Mouse (Mus musculus): Measurements from ENCODE around the gene Fam32a. TPM values are rescaled to one million over a fixed set of nuclear protein-coding genes. Genes with fewer than 3 reads are reported as not detected.

The Fam32a gene
- polyA plus RNA-seq, 1 experiment from 2014 or later, result 77.6 TPM

DNA sequence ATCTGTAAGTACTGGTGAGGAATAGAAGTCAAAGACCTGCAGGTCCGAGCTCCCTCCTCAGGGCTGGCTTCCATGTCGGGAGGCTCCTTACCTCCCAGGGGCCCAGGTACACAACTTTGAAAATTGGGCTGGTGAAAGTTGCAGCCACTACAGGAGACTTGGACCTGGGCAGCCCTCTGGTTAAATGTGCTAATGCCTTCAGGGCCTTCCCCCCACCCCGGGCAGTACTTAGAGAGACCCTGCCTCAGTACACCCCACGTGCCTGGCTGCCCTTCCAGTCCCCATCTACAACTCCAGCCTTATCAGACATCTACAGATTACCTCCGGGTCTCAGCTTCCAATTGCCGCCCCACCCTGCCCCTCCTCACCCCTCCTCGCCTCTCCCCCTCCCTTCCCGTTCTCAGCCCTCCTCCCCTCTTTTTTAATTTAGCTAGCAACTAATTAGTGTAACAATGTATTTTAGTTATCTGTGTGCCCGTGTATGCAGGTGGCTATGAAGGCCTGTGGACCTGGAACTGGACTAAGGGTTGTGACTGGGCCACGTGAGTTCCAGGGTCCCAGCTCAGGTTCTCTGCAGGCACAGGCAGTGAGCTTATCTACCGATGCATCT is 51.6 kb downstream of the Fam32a start:
- WGBS, result 81% methylated on average over 11 of the region's 11 CpGs
- Histone ChIP-seq H3K9me3 (no peaks in the 10 kb centered on the region), H3K27ac (no peak overlapping the region), H3K27me3 (ENCODE audit: poor library complexity, severe bottlenecking) (no peaks in the 10 kb centered on the region), H3K36me3 (replicated peaks) (no peaks in the 10 kb centered on the region), H3K4me1 (no peaks in the 10 kb centered on the region), H3K4me3 (no peak overlapping the region)
- no peak for DNase-seq (ENCODE audit: extremely low spot score, low spot score)

DNA sequence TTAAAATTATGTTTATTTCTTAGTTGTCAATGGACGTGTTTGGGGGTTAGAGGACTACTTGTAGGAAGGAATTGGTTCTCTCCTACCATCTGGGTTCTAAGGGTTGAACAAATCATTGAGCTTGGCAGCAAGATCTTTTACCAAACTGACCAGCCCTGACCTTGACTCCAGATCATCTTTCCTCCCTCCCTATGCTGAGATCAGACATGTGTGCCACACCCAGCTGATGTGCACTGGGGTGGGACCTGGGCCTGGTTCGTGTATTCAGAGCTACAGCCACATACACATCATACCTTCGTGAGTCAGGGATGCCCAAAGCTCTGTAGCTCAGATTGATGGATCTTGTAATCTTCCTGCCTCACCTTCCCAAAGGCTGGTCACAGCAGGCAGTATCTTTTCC is 52.2 kb downstream of the Fam32a start:
- 83% methylated on average over 3 of the region's 3 CpGs for WGBS
- no peak for DNase-seq (ENCODE audit: extremely low spot score, low spot score)
- Histone ChIP-seq H3K9me3 (no peaks in the 10 kb centered on the region), H3K27me3 (ENCODE audit: poor library complexity, severe bottlenecking) (no peaks in the 10 kb centered on the region), H3K4me3 (no peak overlapping the region), H3K27ac (no peak overlapping the region), H3K36me3 (replicated peaks) (no peaks in the 10 kb centered on the region), H3K4me1 (no peaks in the 10 kb centered on the region)

DNA sequence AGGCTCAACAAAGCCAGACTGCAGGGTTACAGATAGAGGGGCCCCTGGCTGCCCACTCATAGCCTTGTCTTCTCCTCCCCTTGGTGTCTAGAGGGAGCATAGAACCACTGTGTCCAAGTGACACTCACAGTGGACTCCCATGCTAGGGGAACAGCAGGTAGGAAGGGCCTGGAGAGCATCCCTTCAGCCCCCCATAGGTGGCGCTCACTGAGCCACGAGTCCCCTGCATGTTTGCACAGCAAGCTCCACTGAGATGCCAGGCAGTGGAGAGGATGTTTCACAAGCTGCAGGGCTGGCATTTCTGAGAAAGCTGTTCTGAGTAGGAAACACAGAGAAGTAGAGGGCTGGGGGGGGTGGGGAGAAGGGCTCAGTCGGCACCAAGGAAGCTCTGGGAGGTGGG is 52.8 kb downstream of the Fam32a start:
- H3K4me3 ChIP-seq, result no peak overlapping the region
- H3K9me3 ChIP-seq, result no peaks in the 10 kb centered on the region
- no peaks in the 10 kb centered on the region for H3K27me3 ChIP-seq (ENCODE audit: poor library complexity, severe bottlenecking)
- no peak overlapping the region for H3K27ac ChIP-seq
- 25% methylated on average over 3 of the region's 3 CpGs for WGBS
- H3K36me3 ChIP-seq (replicated peaks), result no peaks in the 10 kb centered on the region
- H3K4me1 ChIP-seq, result no peaks in the 10 kb centered on the region
- peak; percentile 21 for DNase-seq (ENCODE audit: extremely low spot score, low spot score)

DNA sequence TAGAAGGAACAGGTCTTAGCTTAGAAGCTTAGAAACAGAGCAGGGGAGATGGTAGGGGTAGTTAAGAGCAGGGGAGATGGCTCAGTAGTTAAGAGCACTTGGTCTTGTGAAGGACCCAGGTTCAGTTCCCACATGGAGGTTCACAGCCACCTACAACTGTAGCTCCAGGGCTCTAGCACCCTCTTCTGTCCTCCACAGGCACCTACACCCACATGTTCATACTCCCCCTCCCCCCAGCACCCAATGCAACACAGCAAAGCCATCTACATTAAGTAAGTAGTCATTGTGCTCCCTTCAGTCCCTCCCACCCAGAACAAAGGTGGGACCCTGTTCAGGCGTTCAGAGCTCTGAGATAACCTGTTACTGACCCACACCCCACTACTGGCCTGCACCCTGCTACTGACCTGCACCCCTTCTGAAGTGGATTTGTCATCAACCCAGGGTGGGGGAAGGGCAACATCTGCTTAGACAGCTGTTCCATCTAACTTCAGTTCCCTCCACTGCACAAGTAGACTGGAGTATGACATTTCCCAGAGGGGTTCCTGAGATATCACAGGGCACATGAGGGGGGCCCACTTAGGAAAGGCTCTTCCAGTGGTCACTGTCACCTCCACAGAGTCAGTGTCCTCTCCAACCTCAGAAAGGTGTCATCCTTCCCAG is 53.7 kb downstream of the Fam32a start:
- H3K27me3 ChIP-seq (ENCODE audit: poor library complexity, severe bottlenecking), result no peaks in the 10 kb centered on the region
- no peaks in the 10 kb centered on the region for H3K36me3 ChIP-seq (replicated peaks)
- DNase-seq (ENCODE audit: extremely low spot score, low spot score), result no peak
- no peaks in the 10 kb centered on the region for H3K9me3 ChIP-seq
- 60% methylated on average over 1 of the region's 1 CpGs for WGBS
- H3K27ac ChIP-seq, result no peak overlapping the region
- H3K4me3 ChIP-seq, result no peak overlapping the region
- H3K4me1 ChIP-seq, result no peaks in the 10 kb centered on the region

DNA sequence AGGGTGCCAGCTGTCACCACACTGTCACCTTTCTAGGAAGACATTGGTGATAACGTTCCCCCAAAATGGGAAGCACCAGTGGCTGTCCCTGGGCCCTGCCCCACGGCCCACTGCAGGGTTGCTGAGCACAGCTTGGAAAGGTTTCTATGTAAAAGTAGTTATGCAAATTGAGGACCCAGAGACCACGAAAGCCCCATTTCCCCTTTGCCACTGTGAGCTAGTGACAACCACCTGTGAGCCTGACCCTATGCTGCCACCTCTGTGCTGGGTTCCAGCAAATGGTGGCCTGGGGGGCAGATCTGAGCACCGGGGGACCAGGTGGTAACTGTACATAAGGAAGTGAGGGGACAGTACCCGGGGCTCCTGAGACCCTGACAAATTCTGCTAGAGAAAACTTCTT is 54.3 kb downstream of the Fam32a start:
- no peak for DNase-seq (ENCODE audit: extremely low spot score, low spot score)
- Histone ChIP-seq H3K36me3 (replicated peaks) (no peaks in the 10 kb centered on the region), H3K9me3 (no peaks in the 10 kb centered on the region), H3K4me3 (no peak overlapping the region), H3K27me3 (ENCODE audit: poor library complexity, severe bottlenecking) (no peaks in the 10 kb centered on the region), H3K27ac (no peak overlapping the region), H3K4me1 (no peaks in the 10 kb centered on the region)
- 79% methylated on average over 5 of the region's 5 CpGs for WGBS

Other genes with a start within 250 kb of the Fam32a start
- gene Cyp4f18, start 210.1 kb upstream of the Fam32a start, polyA plus RNA-seq (2016; fragmentation: Nextera tagmentation; extraction: Ambion mirVana), result 0.32 and 0.45 TPM in 2 replicates
- gene Olfr372, start 178.5 kb upstream of the Fam32a start, polyA plus RNA-seq (2016; fragmentation: Nextera tagmentation; extraction: Ambion mirVana), result not detected in 2 replicates
- 0.06 TPM in 1 of 2 replicates, not detected in the other for gene Olfr373, start 136.6 kb upstream of the Fam32a start, polyA plus RNA-seq (2016; fragmentation: Nextera tagmentation; extraction: Ambion mirVana)
- not detected in 2 replicates for gene Olfr374, start 112.7 kb upstream of the Fam32a start, polyA plus RNA-seq (2016; fragmentation: Nextera tagmentation; extraction: Ambion mirVana)
- gene Tpm4, start 84.8 kb upstream of the Fam32a start, polyA plus RNA-seq (2016; fragmentation: Nextera tagmentation; extraction: Ambion mirVana), result 634 and 649 TPM in 2 replicates
- gene Rab8a, start 58.5 kb upstream of the Fam32a start, polyA plus RNA-seq (2016; fragmentation: Nextera tagmentation; extraction: Ambion mirVana), result 138 and 144 TPM in 2 replicates
- gene Hsh2d, start 30.1 kb upstream of the Fam32a start, polyA plus RNA-seq (2016; fragmentation: Nextera tagmentation; extraction: Ambion mirVana), result 0.07 TPM in 1 of 2 replicates, not detected in the other
- gene Cib3, start 6.9 kb upstream of the Fam32a start, polyA plus RNA-seq (2016; fragmentation: Nextera tagmentation; extraction: Ambion mirVana), result not detected in 2 replicates
- not detected in 2 replicates for gene Gm11034, start 6.1 kb upstream of the Fam32a start, polyA plus RNA-seq (2016; fragmentation: Nextera tagmentation; extraction: Ambion mirVana)
- gene Ap1m1, start 20.3 kb downstream of the Fam32a start, polyA plus RNA-seq (2016; fragmentation: Nextera tagmentation; extraction: Ambion mirVana), result 181 and 183 TPM in 2 replicates
- 36.7 and 41.7 TPM in 2 replicates for gene Gm10282, start 85.5 kb downstream of the Fam32a start, polyA plus RNA-seq (2016; fragmentation: Nextera tagmentation; extraction: Ambion mirVana)
- gene Klf2, start 99.3 kb downstream of the Fam32a start, polyA plus RNA-seq (2016; fragmentation: Nextera tagmentation; extraction: Ambion mirVana), result 2.6 and 3.0 TPM in 2 replicates
- 72.9 and 74.3 TPM in 2 replicates for gene Eps15l1, start 201.7 kb downstream of the Fam32a start, polyA plus RNA-seq (2016; fragmentation: Nextera tagmentation; extraction: Ambion mirVana)
- 1.1 and 1.5 TPM in 2 replicates for gene Calr3, start 224.1 kb downstream of the Fam32a start, polyA plus RNA-seq (2016; fragmentation: Nextera tagmentation; extraction: Ambion mirVana)
- gene 1700030K09Rik, start 224.2 kb downstream of the Fam32a start, polyA plus RNA-seq (2016; fragmentation: Nextera tagmentation; extraction: Ambion mirVana), result 13.6 and 14.3 TPM in 2 replicates